Mouse (Mus musculus): ENCODE measurements around the gene Gm17359.

GRCm38 (mm10) chr3:79314006-79314698, 22.3 kb upstream of the Gm17359 start:
- TF ChIP-seq POLR2A (IDR thresholded peaks at IDR 0.05; ENCODE audit: borderline replicate concordance, extremely low read depth, insufficient read depth, insufficient read length, poor library complexity, severe bottlenecking), result no peak
- no peak for TF ChIP-seq CTCF (IDR thresholded peaks at IDR 0.05; ENCODE audit: borderline replicate concordance, extremely low read depth, insufficient read depth, insufficient read length)

Measured in brain, embryonic 14.5 days (tissue).